Mouse (Mus musculus) limb, embryonic 11.5 days (tissue): ENCODE measurements at regions not wholly inside any gene's neighbourhood (a gene's known extent, or its start where the extent isn't known, plus 50 kb on each side); places are given as distances from the start of the nearest gene placed in this dataset.

ENCODE experiments used
- ATAC-seq: fragments of 200-750 bp; cut with Nextera tagmentation; 2 replicates; pipeline ENCODE4 v1.8.0; 2017; ENCODE audit warnings: low read depth; ENCODE audit not compliant: insufficient number of reproducible peaks, low FRiP score, low TSS enrichment
- DNase-seq: peaks from one replicate; pipeline ENCODE4 v3.0.0-alpha.2; 2015; ENCODE audit warnings: low spot score
- H3K27ac ChIP-seq: fragments of 300-500 bp; sonication (generic); replicated peaks from 2 replicates; pipeline ENCODE4 v1.5.1; 2014; ENCODE audit warnings: low read depth, mild to moderate bottlenecking, low read length
- H3K27me3 ChIP-seq: fragments of 300-500 bp; sonication (generic); 2 replicates; pipeline ENCODE4 v1.6.1; 2014; ENCODE audit warnings: mild to moderate bottlenecking, low read length, mixed read lengths; ENCODE audit not compliant: control insufficient read depth, insufficient read depth
- H3K36me3 ChIP-seq: fragments of 300-500 bp; sonication (generic); 2 replicates; pipeline ENCODE4 v1.6.1; 2014; ENCODE audit warnings: mild to moderate bottlenecking, low read length, moderate library complexity, mixed read lengths; ENCODE audit not compliant: control insufficient read depth, insufficient read depth
- H3K4me1 ChIP-seq: fragments of 300-500 bp; sonication (generic); 2 replicates; pipeline ENCODE4 v1.6.1; 2014; ENCODE audit warnings: low read length, mixed read lengths; ENCODE audit not compliant: control insufficient read depth, insufficient read depth
- H3K4me2 ChIP-seq: fragments of 300-500 bp; sonication (generic); 2 replicates; pipeline ENCODE4 v1.6.1; 2014; ENCODE audit warnings: low read depth, mild to moderate bottlenecking, moderate library complexity; ENCODE audit not compliant: severe bottlenecking
- H3K4me3 ChIP-seq: fragments of 300-500 bp; sonication (generic); 2 replicates; pipeline ENCODE4 v1.5.1; 2014; ENCODE audit warnings: low read depth, low read length
- H3K9ac ChIP-seq: fragments of 300-500 bp; sonication (generic); 2 replicates; pipeline ENCODE4 v1.6.1; 2014; ENCODE audit warnings: mild to moderate bottlenecking, low read length
- H3K9me3 ChIP-seq: fragments of 300-500 bp; sonication (generic); 2 replicates; pipeline ENCODE4 v1.6.1; 2016; ENCODE audit warnings: low read length; ENCODE audit not compliant: control insufficient read depth
- WGBS: fragments of 180-500 bp; shearing (Covaris S2); extraction: QIAGEN DNeasy Blood & Tissue Kit; methylation state at CpG from one replicate; pipeline ENCODE4 v1.1.7; 2014; 5-methylcytosine and 5-hydroxymethylcytosine counted together

DNA sequence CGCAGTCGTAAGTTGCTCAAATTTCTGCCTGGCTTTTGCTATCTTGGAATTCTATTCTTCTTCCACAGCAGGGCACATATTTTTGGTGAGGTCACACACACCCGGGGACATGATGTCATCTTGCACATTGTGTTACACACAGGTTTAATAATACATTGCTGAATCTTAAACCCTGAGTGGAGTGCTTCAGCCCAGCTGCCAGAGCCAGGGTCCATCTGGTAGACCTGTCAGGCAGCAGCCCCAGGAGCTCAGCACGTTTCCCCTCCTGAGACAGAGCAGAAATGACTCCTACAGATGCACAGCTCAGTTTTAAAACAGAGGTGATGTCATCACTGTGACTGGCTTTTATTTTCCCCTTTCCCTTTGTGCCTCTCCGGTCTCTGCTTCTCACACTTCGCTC lies 280.4 kb downstream of the Tgfb2 start:
- DNase-seq, result no peak
- H3K4me2 ChIP-seq, result no peak overlapping the region
- ATAC-seq, result peak; percentile 39; the same call in 1 of the 2 replicates
- WGBS, result 77% methylated on average over 6 of the region's 6 CpGs
- no peaks in the 10 kb centered on the region for H3K27me3 ChIP-seq
- no peak overlapping the region for H3K9ac ChIP-seq
- no peaks in the 10 kb centered on the region for H3K9me3 ChIP-seq
- H3K36me3 ChIP-seq, result no peaks in the 10 kb centered on the region
- H3K4me1 ChIP-seq, result no peaks in the 10 kb centered on the region
- no peak overlapping the region for H3K4me3 ChIP-seq
- no peak overlapping the region for H3K27ac ChIP-seq

DNA sequence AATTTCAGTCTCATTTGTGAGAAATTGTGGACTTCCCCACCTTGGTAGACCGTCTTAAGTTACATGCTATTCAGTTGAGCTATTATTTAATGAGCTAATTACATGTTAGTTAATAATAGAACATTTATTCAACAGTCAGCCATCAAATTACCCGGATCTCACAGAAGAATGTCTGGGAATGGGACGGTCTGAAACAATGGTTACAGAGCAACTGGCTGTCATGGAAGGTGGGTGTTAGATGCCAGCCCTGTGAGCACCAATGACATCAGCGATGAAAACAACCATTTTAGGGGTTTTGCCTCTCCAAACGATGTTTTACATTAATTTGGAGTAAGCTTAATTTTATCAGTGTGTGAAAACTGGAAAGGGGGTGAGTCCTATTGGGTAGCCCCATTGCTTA lies 281.7 kb downstream of the Tgfb2 start:
- Histone ChIP-seq H3K9me3 (no peaks in the 10 kb centered on the region), H3K36me3 (no peaks in the 10 kb centered on the region), H3K9ac (no peak overlapping the region), H3K4me1 (no peaks in the 10 kb centered on the region), H3K4me3 (no peak overlapping the region), H3K4me2 (no peak overlapping the region), H3K27me3 (no peaks in the 10 kb centered on the region), H3K27ac (no peak overlapping the region)
- no peak for ATAC-seq
- no peak for DNase-seq
- WGBS, result 86% methylated on average over 5 of the region's 5 CpGs

DNA sequence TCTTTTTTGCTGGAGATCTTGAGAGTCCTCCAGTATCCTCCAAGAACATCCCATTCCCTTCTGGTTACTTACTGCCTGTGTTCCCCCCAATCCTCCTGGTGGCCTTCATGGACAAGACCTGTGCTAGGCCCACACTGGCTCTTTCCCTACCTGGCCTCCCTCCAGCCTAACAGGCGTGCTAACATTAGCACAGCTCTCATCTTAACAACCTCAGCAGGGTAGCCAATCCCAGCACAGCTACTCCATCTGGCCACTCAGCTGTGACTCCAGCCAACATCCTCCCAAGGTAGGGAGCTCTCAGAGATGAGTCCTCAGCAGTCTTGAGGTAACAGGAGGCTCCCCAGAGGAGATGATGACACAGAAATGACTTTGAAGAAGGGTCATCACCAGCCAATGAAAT lies 288.7 kb downstream of the Tgfb2 start:
- Histone ChIP-seq H3K4me1 (no peaks in the 10 kb centered on the region), H3K27me3 (no peaks in the 10 kb centered on the region), H3K4me3 (no peak overlapping the region), H3K9me3 (no peaks in the 10 kb centered on the region), H3K9ac (no peak overlapping the region), H3K36me3 (no peaks in the 10 kb centered on the region), H3K27ac (no peak overlapping the region), H3K4me2 (no peak overlapping the region)
- WGBS, result 55% methylated on average over 1 of the region's 1 CpGs
- ATAC-seq (no peak), DNase-seq (no peak)

DNA sequence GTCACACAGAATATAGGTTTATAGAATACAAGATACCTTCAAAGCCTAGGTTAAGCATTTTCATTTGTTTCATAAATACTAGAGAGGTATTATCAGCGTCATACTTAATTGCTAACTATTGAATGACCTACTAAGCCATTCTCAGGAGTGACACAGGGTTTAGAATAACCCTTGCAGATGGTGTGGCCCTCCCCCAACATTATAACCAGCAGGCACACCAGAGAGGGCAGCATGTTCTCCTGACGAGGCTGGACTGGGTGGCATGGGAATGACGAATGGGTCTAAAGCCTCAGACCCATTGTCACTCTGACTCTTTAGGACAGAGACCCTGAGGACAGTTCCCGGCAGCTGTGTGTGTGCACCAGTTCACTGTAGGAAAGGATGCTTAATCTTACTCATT lies 290.5 kb downstream of the Tgfb2 start:
- Histone ChIP-seq H3K4me1 (no peaks in the 10 kb centered on the region), H3K9ac (no peak overlapping the region), H3K4me2 (no peak overlapping the region), H3K27ac (no peak overlapping the region), H3K4me3 (no peak overlapping the region), H3K9me3 (no peaks in the 10 kb centered on the region), H3K27me3 (no peaks in the 10 kb centered on the region), H3K36me3 (no peaks in the 10 kb centered on the region)
- ATAC-seq (no peak), DNase-seq (no peak)
- 75% methylated on average over 4 of the region's 4 CpGs for WGBS

DNA sequence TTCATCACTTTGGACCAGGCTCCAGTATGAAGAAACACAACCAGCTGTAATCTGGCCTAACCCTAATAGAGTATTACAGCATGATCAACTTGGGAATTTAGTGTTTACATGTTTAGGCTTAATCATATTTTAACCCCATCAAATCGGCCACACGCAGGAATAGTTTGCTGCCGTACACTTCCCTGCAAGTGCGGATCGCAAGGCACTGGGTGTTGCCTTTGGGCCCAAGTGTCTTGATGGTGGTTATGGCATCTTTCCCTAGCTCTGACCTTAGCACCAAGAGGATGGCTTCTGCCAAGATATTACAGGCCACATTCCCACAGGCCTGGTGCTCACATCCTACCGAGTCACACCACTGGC lies 291.9 kb downstream of the Tgfb2 start:
- no peak overlapping the region for H3K9ac ChIP-seq
- H3K36me3 ChIP-seq, result no peaks in the 10 kb centered on the region
- H3K4me1 ChIP-seq, result peaks cover 7% of the 10 kb centered on the region; the same call in 1 of the 2 replicates
- no peak overlapping the region for H3K4me2 ChIP-seq
- no peaks in the 10 kb centered on the region for H3K9me3 ChIP-seq
- DNase-seq (no peak), ATAC-seq (no peak)
- no peaks in the 10 kb centered on the region for H3K27me3 ChIP-seq
- 93% methylated on average over 6 of the region's 6 CpGs for WGBS
- no peak overlapping the region for H3K4me3 ChIP-seq
- no peak overlapping the region for H3K27ac ChIP-seq

DNA sequence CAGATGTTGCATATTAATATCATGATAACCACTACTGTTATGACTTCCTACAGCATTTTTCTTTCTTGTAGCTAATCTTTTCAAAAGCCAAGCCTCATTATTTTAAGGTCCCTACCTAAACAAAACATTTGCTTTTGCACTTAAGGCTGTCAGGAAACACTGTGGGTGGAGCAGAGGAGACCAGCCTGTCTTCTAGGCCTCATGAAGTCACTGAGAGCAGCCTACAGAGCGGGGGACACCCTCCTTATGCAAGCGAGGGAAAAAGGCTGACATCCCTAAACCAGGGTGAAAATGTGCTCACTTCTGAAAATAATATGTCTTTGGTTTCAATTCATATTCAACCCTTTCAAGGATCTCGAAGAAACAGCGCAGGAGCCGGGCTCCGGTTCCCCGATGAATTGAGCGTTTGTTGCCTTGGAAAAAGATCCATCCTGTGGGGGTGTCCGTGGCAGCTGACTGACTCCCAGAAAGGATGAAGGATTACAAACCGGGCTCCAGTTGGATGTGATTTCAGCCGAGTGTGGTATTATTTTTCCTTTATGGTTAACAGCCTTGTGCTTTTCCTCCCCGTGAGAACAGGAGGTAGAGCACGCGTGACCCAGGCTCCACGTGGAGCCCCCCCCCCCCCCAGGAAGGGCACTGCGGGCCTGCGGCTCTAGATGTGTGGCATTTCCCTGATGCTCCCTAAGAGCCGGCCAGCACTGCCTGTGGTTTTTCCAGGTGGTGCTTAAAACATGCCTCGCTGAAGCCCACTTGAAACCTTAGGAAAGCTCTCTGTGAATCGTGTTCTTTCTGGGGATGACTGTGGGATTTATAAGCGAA lies 292.5 kb downstream of the Tgfb2 start:
- ATAC-seq (no peak), DNase-seq (no peak)
- Histone ChIP-seq H3K27ac (no peak overlapping the region), H3K4me1 (peaks cover 7% of the 10 kb centered on the region; the same call in 1 of the 2 replicates), H3K27me3 (no peaks in the 10 kb centered on the region), H3K9me3 (no peaks in the 10 kb centered on the region), H3K36me3 (no peaks in the 10 kb centered on the region), H3K9ac (no peak overlapping the region), H3K4me3 (no peak overlapping the region), H3K4me2 (no peak overlapping the region)
- WGBS, result 81% methylated on average over 21 of the region's 21 CpGs

DNA sequence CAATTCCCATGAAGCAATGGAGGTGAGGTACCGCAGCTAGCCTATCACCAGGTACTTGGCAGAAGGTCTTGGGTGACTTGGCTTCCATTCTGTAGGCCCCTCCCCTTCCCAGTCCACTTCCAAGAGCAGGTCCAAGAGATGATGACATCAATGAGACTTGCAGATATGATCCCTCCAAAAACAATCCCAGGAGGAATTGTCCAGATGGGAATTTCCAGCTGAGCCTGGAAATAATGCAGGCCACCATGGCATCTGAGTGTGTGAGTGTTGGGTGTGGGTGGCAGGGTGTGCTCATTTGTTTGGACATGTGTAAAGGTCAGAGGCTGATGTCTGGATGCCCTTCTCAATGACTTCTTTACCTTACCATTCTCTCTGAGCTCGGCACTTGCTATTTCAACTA lies 293.5 kb downstream of the Tgfb2 start:
- no peak overlapping the region for H3K9ac ChIP-seq
- no peaks in the 10 kb centered on the region for H3K36me3 ChIP-seq
- DNase-seq (no peak), ATAC-seq (no peak)
- no peaks in the 10 kb centered on the region for H3K9me3 ChIP-seq
- H3K27me3 ChIP-seq, result no peaks in the 10 kb centered on the region
- no peak overlapping the region for H3K4me2 ChIP-seq
- 85% methylated on average over 2 of the region's 2 CpGs for WGBS
- no peak overlapping the region for H3K27ac ChIP-seq
- peaks cover 7% of the 10 kb centered on the region; the same call in 1 of the 2 replicates for H3K4me1 ChIP-seq
- no peak overlapping the region for H3K4me3 ChIP-seq

DNA sequence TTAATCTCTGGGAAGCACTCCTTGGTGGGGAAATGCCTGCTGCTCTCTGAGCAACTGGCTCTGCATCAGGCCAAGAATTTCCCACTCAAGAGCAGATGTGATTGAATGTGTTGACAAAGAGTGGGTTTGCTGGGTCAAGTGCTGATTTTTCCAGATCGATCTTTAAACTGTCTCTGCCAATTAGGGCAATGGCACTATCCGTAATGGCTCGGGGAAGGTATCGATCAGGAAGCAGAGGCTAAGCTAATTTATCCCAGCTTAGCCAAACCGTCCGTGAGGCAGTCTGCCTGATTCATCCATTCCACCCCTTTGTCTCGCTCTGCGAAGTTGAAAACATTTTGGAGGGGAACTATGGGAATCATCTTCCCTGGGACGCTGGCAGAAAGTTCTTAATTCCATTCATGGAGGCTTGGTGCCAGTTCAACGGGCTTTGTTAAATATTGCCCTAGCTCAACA lies 291.9 kb upstream of the Lyplal1 start:
- Histone ChIP-seq H3K36me3 (no peaks in the 10 kb centered on the region), H3K27ac (no peak overlapping the region), H3K9ac (no peak overlapping the region), H3K27me3 (no peaks in the 10 kb centered on the region), H3K9me3 (no peaks in the 10 kb centered on the region), H3K4me3 (no peak overlapping the region), H3K4me2 (no peak overlapping the region), H3K4me1 (peaks cover 7% of the 10 kb centered on the region; the same call in 1 of the 2 replicates)
- WGBS, result 47% methylated on average over 10 of the region's 10 CpGs
- no peak for DNase-seq
- ATAC-seq, result no peak

DNA sequence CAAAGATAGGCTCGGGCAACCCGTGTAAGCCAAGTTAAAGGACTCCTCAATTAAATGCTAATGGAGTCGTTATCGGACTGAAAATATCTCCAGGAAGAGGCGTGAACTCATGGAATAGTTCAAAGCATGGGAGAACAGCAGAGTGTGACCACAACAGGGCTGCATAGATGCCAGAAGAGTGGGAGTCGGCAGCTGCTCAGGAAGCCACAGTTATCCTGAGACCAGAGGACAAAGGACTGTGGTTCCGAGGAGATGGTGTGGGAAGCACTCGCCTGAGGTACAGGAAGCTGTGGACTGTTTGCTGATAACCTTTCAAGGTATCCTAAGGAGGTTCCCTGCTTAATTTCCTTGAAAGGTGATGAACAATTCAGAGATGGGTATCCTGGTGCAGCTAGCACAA lies 290.5 kb upstream of the Lyplal1 start:
- Histone ChIP-seq H3K4me2 (no peak overlapping the region), H3K9ac (no peak overlapping the region), H3K4me3 (no peak overlapping the region), H3K27ac (no peak overlapping the region), H3K36me3 (no peaks in the 10 kb centered on the region), H3K9me3 (no peaks in the 10 kb centered on the region), H3K4me1 (peaks cover 7% of the 10 kb centered on the region; the same call in 1 of the 2 replicates), H3K27me3 (no peaks in the 10 kb centered on the region)
- 75% methylated on average over 8 of the region's 8 CpGs for WGBS
- no peak for ATAC-seq
- no peak for DNase-seq
